Mouse (Mus musculus) embryo, embryonic 10 days (tissue): ENCODE measurements around the gene Mrgbp.

Experiments used
- DNase-seq: peaks from one replicate; pipeline ENCODE4 v3.0.0-alpha.2; 2015; ENCODE audit warnings: low spot score

Gene Mrgbp

DNA sequence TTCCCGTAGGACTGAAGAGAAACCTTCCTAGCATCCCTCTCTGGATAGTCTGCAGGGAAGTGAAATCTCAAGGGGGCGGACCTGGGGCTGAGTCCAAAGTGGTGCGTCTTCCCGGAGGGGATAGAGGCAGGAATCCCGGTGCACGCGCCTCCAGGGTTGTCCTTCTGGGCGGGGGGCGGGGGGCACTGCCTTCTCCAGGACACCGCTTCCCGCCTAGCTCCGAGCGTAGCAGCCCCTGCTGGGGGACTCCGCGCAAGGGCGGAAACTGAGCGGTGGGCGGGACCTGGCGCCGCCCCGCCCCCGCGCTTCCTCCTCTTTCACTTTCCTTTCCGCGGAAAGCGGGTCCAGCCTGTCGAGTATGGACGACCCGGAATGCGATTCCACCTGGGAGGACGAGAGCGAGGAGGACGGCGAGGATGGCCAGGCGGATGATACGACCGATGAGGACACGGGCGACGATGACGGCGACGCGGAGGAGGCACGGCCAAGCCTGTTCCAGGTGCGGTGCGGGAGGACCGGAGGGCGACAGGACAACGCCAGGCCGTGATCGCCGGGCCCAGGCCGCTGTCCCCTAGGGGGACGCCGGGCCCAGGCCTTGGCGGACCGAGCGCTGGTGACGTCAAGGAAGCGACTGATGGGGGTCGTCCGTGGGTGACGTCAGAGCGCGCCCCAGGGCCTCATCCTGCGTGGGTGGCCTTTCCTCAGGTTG is 8.2 kb downstream of the Mrgbp start, which contains the start of gene Ogfr:
Gene Ogfr, plus strand, starts transcription at position 123 of the 709 bp plus-strand sequence.
- DNase-seq = peak; percentile 90

DNA sequence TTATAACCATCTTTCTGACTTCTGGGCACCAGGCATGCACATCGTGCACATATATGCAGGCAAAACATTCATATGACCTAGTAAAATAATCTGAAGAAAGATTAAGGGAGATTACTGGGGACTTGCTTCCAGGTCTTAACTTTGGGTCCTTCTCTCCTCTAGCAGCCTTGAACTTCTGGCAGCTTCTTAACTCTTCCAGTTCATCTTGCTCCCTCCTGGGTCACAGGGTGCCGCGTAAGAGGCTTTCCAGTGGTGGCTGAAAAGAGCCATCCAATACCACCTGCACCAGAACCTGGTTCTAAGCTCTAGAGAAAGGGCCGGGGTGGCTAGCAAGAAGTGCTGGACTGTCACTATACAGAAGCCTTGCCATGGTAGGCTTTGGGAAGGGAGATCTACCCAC is 16.4 kb downstream of the Mrgbp start, which contains the start of gene Col9a3:
Gene Col9a3, plus strand, starts transcription at position 301 of the 400 bp plus-strand sequence.
- no peak for DNase-seq

DNA sequence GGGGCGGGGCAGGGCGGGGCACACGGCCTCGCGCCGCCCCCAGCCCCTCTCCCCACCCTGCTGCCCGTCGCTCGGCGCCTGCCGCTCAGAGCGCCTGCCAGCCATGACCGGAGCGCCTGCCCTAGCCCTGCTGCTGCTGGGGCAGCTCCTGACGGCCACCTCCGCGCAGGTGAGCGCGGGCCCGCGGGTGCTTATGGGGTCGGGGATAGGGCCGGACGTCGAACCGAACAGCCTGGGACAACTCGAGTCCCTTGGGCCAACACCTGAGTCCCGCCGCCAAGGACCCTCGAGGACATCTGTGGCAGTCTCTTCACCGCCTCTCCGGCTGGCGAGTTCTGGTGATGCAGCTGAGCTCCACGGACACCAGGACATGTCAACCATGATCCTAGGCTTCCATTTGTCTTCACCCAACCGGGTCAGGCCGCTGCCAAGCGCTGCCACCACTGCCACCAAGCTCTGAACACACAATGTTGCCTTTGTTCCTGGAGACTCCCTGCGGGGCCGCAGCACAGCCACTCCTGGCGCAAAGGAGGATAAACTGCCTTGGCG is 17.1 kb downstream of the Mrgbp start:
- DNase-seq = peak; percentile 36

DNA sequence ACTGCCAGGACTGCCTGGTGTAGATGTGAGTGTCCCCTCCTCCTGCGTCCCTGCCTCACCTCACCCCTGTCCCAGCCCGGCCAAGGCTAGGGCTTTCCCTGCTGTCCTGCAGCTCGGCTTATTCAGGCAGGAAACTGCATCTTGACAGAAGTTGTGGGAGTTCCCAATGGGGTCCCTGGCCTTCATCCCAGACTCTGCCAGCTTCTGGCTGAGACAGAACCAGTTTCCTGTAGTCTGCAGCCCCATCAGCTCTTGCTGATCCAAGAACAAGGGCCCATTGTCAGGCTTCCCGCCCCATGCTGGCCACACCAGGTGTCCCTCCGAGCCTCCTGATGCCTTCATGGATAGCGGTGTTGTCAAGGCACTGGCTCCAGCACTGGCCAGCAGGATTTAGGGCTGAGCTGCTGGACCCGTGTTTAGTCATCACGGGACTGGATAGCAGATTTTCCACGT is 19.5 kb downstream of the Mrgbp start:
- no peak for DNase-seq

DNA sequence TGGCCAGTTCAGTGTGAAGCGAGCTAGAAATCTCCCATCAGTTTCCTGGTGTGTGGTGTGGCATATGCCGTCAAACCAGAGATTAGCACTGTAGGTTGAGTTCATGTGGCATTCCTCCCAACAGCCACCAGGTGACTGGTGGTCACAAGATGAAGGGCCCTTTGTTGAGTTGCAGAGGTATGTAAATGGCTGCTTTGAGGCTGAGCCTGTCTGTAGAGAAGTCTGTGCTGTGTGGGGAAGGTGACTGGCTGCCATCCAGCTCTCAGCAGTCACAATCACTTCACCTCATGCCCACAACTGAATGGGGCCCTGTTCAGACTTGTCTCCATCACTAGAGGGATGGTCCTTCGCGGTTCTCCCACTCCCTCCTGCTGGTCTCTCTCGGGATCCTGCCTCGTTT is 23.7 kb downstream of the Mrgbp start:
- no peak for DNase-seq

DNA sequence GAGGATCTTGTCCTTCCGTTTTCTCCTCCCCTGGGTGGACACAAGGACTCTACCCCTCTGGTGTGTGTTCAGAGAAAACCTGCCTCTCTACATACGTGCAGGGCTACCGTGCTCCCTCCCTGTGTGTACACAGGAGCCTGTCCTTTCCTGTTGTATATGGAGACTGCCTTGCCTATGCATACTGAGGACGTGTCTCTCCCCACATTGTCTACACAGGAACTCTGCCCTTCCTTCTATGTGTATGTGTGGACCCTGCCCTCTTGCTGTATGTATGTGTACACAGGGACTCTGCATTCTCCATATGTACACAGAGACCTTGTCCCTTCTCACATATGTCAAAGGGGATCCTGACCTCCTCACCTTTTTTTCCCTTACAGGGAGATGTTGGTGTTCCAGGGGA is 29.2 kb downstream of the Mrgbp start:
- no peak for DNase-seq

DNA sequence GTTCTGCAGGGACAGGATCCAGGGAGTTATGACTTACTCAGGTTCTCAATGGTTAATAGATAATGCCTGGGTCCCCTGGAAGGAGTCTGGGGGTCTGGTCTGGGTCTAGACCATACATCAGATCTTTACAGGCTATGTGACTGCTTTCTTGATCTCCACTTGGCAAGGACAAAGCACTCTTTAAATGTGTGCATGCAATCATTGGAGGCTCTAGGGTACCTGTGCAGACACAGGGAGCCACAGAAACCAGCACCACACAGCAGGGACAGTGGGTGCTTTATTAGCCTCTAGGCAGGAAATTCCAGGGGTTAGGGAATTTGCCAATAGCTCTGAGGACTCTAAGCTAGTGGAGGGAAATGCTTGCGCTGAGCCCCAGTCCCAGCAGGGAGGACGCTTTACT is 30.8 kb downstream of the Mrgbp start:
- no peak for DNase-seq
